Mouse (Mus musculus) MEL (cell line): ENCODE measurements around the gene Lrrc31. TPM values are rescaled to one million over a fixed set of nuclear protein-coding genes. Genes with fewer than 3 reads are reported as not detected.

Experiments used
- DNase-seq: peaks from one replicate; pipeline ENCODE4 v3.0.0; 2011; ENCODE audit warnings: low read depth, low spot score
- H3K27ac ChIP-seq: 2 replicates; pipeline ENCODE4 v1.5.1; 2012; ENCODE audit warnings: low read depth, mild to moderate bottlenecking, control low read depth, low read length, moderate library complexity; ENCODE audit not compliant: control insufficient read depth
- H3K27me3 ChIP-seq, 2 experiments: fragments of 150-350 bp in 1 of 2; sonication (generic) in 1 of 2; 2 replicates each; pipeline ENCODE4 v1.6.1; 2012; ENCODE audit warnings: low read length in 2 of 2, mild to moderate bottlenecking in 2 of 2, improper control_type of control experiment in 1 of 2, moderate library complexity in 1 of 2; ENCODE audit not compliant: insufficient read depth in 2 of 2, control insufficient read depth in 1 of 2
- H3K36me3 ChIP-seq, 2 experiments: 2 replicates each; pipeline ENCODE4 v1.6.1; 2012 to 2014; ENCODE audit warnings: low read length in 2 of 2, improper control_type of control experiment in 1 of 2, inconsistent platforms in 1 of 2, mild to moderate bottlenecking in 1 of 2; ENCODE audit not compliant: insufficient read depth in 2 of 2, control insufficient read depth in 1 of 2
- H3K4me1 ChIP-seq, 2 experiments: fragments of 150-350 bp in 1 of 2; sonication (generic) in 1 of 2; 2 replicates each; pipeline ENCODE4 v1.6.1; 2012; ENCODE audit warnings: low read length in 2 of 2, improper control_type of control experiment in 1 of 2, mild to moderate bottlenecking in 1 of 2; ENCODE audit not compliant: insufficient read depth in 2 of 2, control insufficient read depth in 1 of 2
- H3K4me3 ChIP-seq, 2 experiments: fragments of 150-350 bp in 1 of 2; sonication (generic) in 1 of 2; 2 replicates each; pipeline ENCODE4 v1.5.1; 2012; ENCODE audit warnings: low read depth in 2 of 2, low read length in 2 of 2, mild to moderate bottlenecking in 2 of 2, moderate library complexity in 2 of 2, control low read depth in 1 of 2, improper control_type of control experiment in 1 of 2; ENCODE audit not compliant: control insufficient read depth in 1 of 2, insufficient read depth in 1 of 2
- H3K79me2 ChIP-seq: 2 replicates; pipeline ENCODE4 v1.6.1; 2012; ENCODE audit warnings: mild to moderate bottlenecking, low read length, moderate library complexity; ENCODE audit not compliant: control insufficient read depth, poor library complexity, insufficient read depth
- H3K9ac ChIP-seq: 2 replicates; pipeline ENCODE4 v1.6.1; 2012; ENCODE audit warnings: low read depth, mild to moderate bottlenecking, control low read depth, low read length, moderate library complexity; ENCODE audit not compliant: control insufficient read depth, poor library complexity, severe bottlenecking
- H3K9me3 ChIP-seq: fragments of 150-350 bp; sonication (generic); replicated peaks from 2 replicates; pipeline ENCODE4 v1.6.1; 2012; ENCODE audit warnings: mild to moderate bottlenecking, low read length, improper control_type of control experiment, moderate library complexity; ENCODE audit not compliant: insufficient read depth
- BHLHE40 ChIP-seq: IDR thresholded peaks from 2 replicates; pipeline ENCODE4 v1.6.1; 2012; ENCODE audit warnings: low read depth, mild to moderate bottlenecking, inconsistent platforms, low read length, improper control_type of control experiment, borderline replicate concordance
- CHD1 ChIP-seq: IDR thresholded peaks from 2 replicates; pipeline ENCODE4 v1.6.1; 2012; ENCODE audit warnings: low read depth, mild to moderate bottlenecking, inconsistent platforms, low read length, improper control_type of control experiment
- CTCF ChIP-seq, 3 experiments: IDR thresholded peaks in 2 of 3; conservative IDR thresholded peaks in 1 of 3; 2 replicates each; pipeline ENCODE4 v1.5.1; 2011 to 2012; ENCODE audit warnings: low read length in 3 of 3, low read depth in 2 of 3, mild to moderate bottlenecking in 2 of 3, improper control_type of control experiment in 1 of 3, inconsistent platforms in 1 of 3, mixed read lengths in 1 of 3, moderate library complexity in 1 of 3; ENCODE audit not compliant: control insufficient read depth in 1 of 3, insufficient read depth in 1 of 3, poor library complexity in 1 of 3, severe bottlenecking in 1 of 3
- E2F4 ChIP-seq: IDR thresholded peaks from 2 replicates; pipeline ENCODE4 v1.6.1; 2011; ENCODE audit warnings: low read depth, low read length, improper control_type of control experiment, borderline replicate concordance
- ETS1 ChIP-seq: IDR thresholded peaks from 2 replicates; pipeline ENCODE4 v1.6.1; 2012; ENCODE audit warnings: low read depth, mild to moderate bottlenecking, inconsistent platforms, low read length, improper control_type of control experiment, moderate library complexity
- GABPA ChIP-seq: IDR thresholded peaks from 2 replicates; pipeline ENCODE4 v1.6.1; 2012; ENCODE audit warnings: low read depth, mild to moderate bottlenecking, inconsistent platforms, low read length, improper control_type of control experiment, moderate library complexity
- GATA1 ChIP-seq: IDR thresholded peaks from 2 replicates; pipeline ENCODE4 v1.6.1; 2011; ENCODE audit warnings: low read depth, low read length, improper control_type of control experiment
- HCFC1 ChIP-seq: IDR thresholded peaks from 2 replicates; pipeline ENCODE4 v1.6.1; 2012; ENCODE audit warnings: low read depth, mild to moderate bottlenecking, inconsistent platforms, low read length, improper control_type of control experiment, moderate library complexity
- MAFK ChIP-seq: IDR thresholded peaks from 2 replicates; pipeline ENCODE4 v1.6.1; 2011; ENCODE audit warnings: low read depth, mild to moderate bottlenecking, low read length, improper control_type of control experiment, borderline replicate concordance
- MEF2A ChIP-seq: IDR thresholded peaks from 2 replicates; pipeline ENCODE4 v1.6.1; 2014; ENCODE audit warnings: low read depth, mild to moderate bottlenecking, inconsistent platforms, low read length, improper control_type of control experiment; ENCODE audit not compliant: poor library complexity, insufficient replicate concordance, severe bottlenecking; ENCODE audit errors: extremely low read depth
- MXI1 ChIP-seq: IDR thresholded peaks from 2 replicates; pipeline ENCODE4 v1.6.1; 2011; ENCODE audit warnings: mild to moderate bottlenecking, low read depth, low read length, improper control_type of control experiment
- MYC ChIP-seq: IDR thresholded peaks from 2 replicates; pipeline ENCODE4 v1.6.1; 2011; ENCODE audit warnings: low read depth, mild to moderate bottlenecking, low read length, improper control_type of control experiment, moderate library complexity
- NRF1 ChIP-seq: IDR thresholded peaks from 2 replicates; pipeline ENCODE4 v1.6.1; 2014; ENCODE audit warnings: low read depth, mild to moderate bottlenecking, inconsistent platforms, low read length, improper control_type of control experiment, moderate library complexity; ENCODE audit not compliant: poor library complexity, insufficient read depth, severe bottlenecking
- POLR2A ChIP-seq, 2 experiments: IDR thresholded peaks; 2 replicates each; pipeline ENCODE4 v1.6.1; 2011 to 2012; ENCODE audit warnings: low read length in 2 of 2, mild to moderate bottlenecking in 2 of 2, control low read depth in 1 of 2, improper control_type of control experiment in 1 of 2, low read depth in 1 of 2, moderate library complexity in 1 of 2; ENCODE audit not compliant: control insufficient read depth in 1 of 2, insufficient read depth in 1 of 2, poor library complexity in 1 of 2
- POLR2AphosphoS2 ChIP-seq: IDR thresholded peaks from 2 replicates; pipeline ENCODE4 v1.6.1; 2011; ENCODE audit warnings: low read length, improper control_type of control experiment
- RCOR1 ChIP-seq: IDR thresholded peaks from 2 replicates; pipeline ENCODE4 v1.6.1; 2012; ENCODE audit warnings: low read depth, mild to moderate bottlenecking, inconsistent platforms, low read length, improper control_type of control experiment
- SIN3A ChIP-seq: IDR thresholded peaks from 2 replicates; pipeline ENCODE4 v1.6.1; 2012; ENCODE audit warnings: low read length, improper control_type of control experiment, inconsistent platforms
- SMC3 ChIP-seq: IDR thresholded peaks from 2 replicates; pipeline ENCODE4 v1.6.1; 2011; ENCODE audit warnings: low read depth, low read length, improper control_type of control experiment
- TAL1 ChIP-seq: IDR thresholded peaks from 2 replicates; pipeline ENCODE4 v1.6.1; 2012; ENCODE audit warnings: mild to moderate bottlenecking, inconsistent platforms, low read length, moderate library complexity, mixed read lengths
- TBP ChIP-seq: IDR thresholded peaks from 2 replicates; pipeline ENCODE4 v1.8.0; 2011; ENCODE audit warnings: low read depth, low read length, improper control_type of control experiment
- TCF12 ChIP-seq: IDR thresholded peaks from 2 replicates; pipeline ENCODE4 v1.6.1; 2014; ENCODE audit warnings: low read depth, mild to moderate bottlenecking, inconsistent platforms, low read length, improper control_type of control experiment, moderate library complexity
- USF1 ChIP-seq: IDR thresholded peaks from 2 replicates; pipeline ENCODE4 v1.6.1; 2014; ENCODE audit warnings: low read depth, mild to moderate bottlenecking, inconsistent platforms, low read length, improper control_type of control experiment, moderate library complexity
- ZC3H11A ChIP-seq: IDR thresholded peaks from 2 replicates; pipeline ENCODE4 v1.6.1; 2012; ENCODE audit warnings: low read depth, mild to moderate bottlenecking, inconsistent platforms, low read length, improper control_type of control experiment
- polyA plus RNA-seq, 2 experiments: library from polyadenylated mRNA; stranded (reverse) in 1 of 2; unstranded in 1 of 2; fragments of >175 nt in 1 of 2; fragments of >200 nt in 1 of 2; gene quantifications; 2 replicates each; pipeline versions ENCODE4 v1.2.1 to v1.2.4; 2012; ENCODE audit warnings: low replicate concordance in 2 of 2, low read depth in 1 of 2; ENCODE audit not compliant: insufficient read length in 2 of 2, insufficient read depth in 1 of 2, missing spikeins in 1 of 2
- total RNA-seq: library from RNA; depleted of rRNA; stranded (reverse); fragments of 300-350 nt; gene quantifications from 2 replicates; pipeline ENCODE4 v1.2.3, GENCODE M21; 2012

Gene Lrrc31
- total and polyA plus RNA-seq, 3 experiments, result 0.03 TPM; not detected in 2

DNA sequence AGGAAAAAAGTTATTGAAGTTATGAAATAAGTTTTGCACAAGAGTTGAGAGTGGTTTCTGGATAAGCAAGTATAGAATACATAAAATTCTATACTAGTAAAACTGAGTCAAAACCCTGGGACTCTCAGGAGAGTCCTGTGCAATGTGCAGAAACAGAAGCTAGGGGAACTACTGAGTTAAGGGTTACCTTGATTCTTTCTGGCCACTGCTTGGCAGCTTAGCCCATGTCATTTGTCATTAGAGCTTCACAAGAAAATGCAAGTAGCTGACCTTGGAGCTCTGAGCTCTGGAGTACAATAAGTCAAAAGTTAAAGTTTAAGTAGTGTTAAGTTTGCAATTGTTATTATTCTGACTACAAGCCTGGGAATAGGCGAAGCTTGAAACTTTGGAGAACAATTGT lies 13.7 kb upstream of the Lrrc31 start:
- TF ChIP-seq RCOR1 (no peak), MEF2A (no peak), POLR2A (IDR thresholded peaks at IDR 0.05; ENCODE audit: control insufficient read depth in 1 of 2, insufficient read depth in 1 of 2, low read depth in 1 of 2, low read length in 2 of 2, poor library complexity in 1 of 2) (no peak), E2F4 (no peak)
- Histone ChIP-seq H3K9me3 (no peaks in the 10 kb centered on the region), H3K9ac (no peak overlapping the region), H3K4me1 (peaks cover 6 to 7% of the 10 kb centered on the region in 2 experiments; a peak in 3 of 4 replicates), H3K27ac (no peak overlapping the region), H3K79me2 (no peaks in the 10 kb centered on the region), H3K36me3 (peaks cover 0 to 5% of the 10 kb centered on the region in 2 experiments; a peak in 2 of 4 replicates), H3K27me3 (peaks cover 0 to 2% of the 10 kb centered on the region in 2 experiments; a peak in 2 of 4 replicates), H3K4me3 (no peak overlapping the region)
- no peak for DNase-seq

DNA sequence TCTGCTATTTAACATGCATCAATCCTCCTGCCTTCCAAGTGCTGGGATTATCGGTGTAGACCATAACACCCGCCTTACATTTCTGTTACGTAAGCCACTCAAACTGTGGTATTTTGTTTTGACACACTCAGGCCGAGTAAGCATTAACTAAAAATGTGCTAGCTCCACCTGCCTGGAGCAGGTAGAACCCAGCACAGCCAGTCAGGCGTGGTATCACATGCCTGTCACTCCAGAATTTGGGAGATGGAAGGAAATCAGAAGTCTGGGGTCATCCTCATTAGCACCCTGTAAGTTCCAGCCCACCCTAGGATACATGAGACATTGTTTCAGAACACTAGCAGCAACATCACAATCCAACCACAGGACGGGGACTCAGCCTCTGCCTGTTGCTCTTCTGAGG lies 10.5 kb upstream of the Lrrc31 start:
- Histone ChIP-seq H3K27me3 (peaks cover 0 to 2% of the 10 kb centered on the region in 2 experiments; a peak in 2 of 4 replicates), H3K9ac (no peak overlapping the region), H3K9me3 (no peaks in the 10 kb centered on the region), H3K27ac (no peak overlapping the region), H3K36me3 (peaks cover 0 to 16% of the 10 kb centered on the region in 2 experiments; a peak in 2 of 4 replicates), H3K4me1 (peaks cover 10 to 13% of the 10 kb centered on the region in 2 experiments), H3K4me3 (no peak overlapping the region), H3K79me2 (no peaks in the 10 kb centered on the region)
- TF ChIP-seq MAFK (no peak), TCF12 (no peak)
- DNase-seq, result no peak

DNA sequence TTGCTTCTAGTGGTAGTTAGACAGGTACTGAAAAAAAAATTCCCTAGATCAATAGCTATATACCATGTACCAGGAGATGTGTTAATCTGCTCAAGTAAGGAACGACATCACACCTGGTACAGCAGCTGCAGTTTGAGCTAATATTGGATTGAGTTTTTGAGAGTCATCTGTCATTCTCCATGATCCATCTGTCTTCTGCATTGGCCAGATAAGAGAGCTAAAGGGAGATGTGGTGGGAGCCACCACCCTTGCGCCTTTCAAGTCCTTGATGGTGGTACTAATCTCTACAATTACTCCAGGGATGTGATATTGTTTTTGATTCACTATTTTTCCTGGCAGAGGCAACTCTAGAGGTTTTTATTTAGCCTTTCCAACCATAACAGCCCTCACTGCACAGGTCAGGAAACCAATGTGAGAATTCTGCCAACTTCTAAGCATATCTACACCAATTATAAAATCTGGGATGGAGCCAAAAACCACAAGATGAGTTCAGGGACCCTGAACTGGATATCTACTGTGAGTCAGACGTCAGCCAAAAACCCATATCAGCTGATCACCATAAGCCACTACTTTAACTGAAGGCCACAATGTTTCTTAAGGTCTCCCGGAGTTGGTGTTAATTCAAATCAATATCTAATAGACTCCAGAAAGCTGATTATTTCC lies 7.1 kb upstream of the Lrrc31 start:
- Histone ChIP-seq H3K9me3 (no peaks in the 10 kb centered on the region), H3K79me2 (no peaks in the 10 kb centered on the region), H3K36me3 (peaks cover 0 to 16% of the 10 kb centered on the region in 2 experiments; a peak in 2 of 4 replicates), H3K27ac (no peak overlapping the region), H3K27me3 (no peaks in the 10 kb centered on the region; a peak in 1 of 4 replicates), H3K4me1 (peaks cover 10 to 13% of the 10 kb centered on the region in 2 experiments), H3K9ac (no peak overlapping the region), H3K4me3 (no peak overlapping the region)
- peak; percentile 89 for DNase-seq
- peak; percentile 56; the same call in 1 of the 2 replicates for TF ChIP-seq BHLHE40
- peak; percentile 57; the same call in 1 of the 2 replicates for TF ChIP-seq USF1
- no peak for TF ChIP-seq ZC3H11A
- TF ChIP-seq HCFC1, result no peak
- peak; percentile 86 for TF ChIP-seq MAFK
- peak; percentile 87 for TF ChIP-seq TAL1
- TF ChIP-seq CHD1, result no peak
- TF ChIP-seq POLR2AphosphoS2, result peak; percentile 40; the same call in 1 of the 2 replicates
- TF ChIP-seq SIN3A, result peak; percentile 84; the same call in 1 of the 2 replicates
- TF ChIP-seq SMC3, result no peak; the same call in 1 of the 2 replicates
- no peak for TF ChIP-seq CTCF (IDR thresholded peaks at IDR 0.05 in 2 of 3, conservative IDR thresholded peaks at IDR 0.05 in 1 of 3; ENCODE audit: control insufficient read depth in 1 of 3, insufficient read depth in 1 of 3, low read depth in 2 of 3, low read length in 3 of 3, poor library complexity in 1 of 3, severe bottlenecking in 1 of 3)
- peak; percentile 97 for TF ChIP-seq ETS1
- no peak for TF ChIP-seq TBP
- TF ChIP-seq GATA1, result peak; percentile 92
- 0 out of 2 replicates have a peak, but pooled peaks have one; percentile 20 for TF ChIP-seq GABPA
- peak; percentile 92 for TF ChIP-seq TCF12
- TF ChIP-seq POLR2A (IDR thresholded peaks at IDR 0.05; ENCODE audit: control insufficient read depth in 1 of 2, insufficient read depth in 1 of 2, low read depth in 1 of 2, low read length in 2 of 2, poor library complexity in 1 of 2), result no peak
- TF ChIP-seq RCOR1, result peak; percentile 98
- TF ChIP-seq NRF1, result no peak
- peak; percentile 72; the same call in 1 of the 2 replicates for TF ChIP-seq MXI1
- TF ChIP-seq MYC, result 0 out of 2 replicates have a peak, but pooled peaks have one; percentile 48
